Mouse (Mus musculus) stomach, postnatal 0 days (tissue): ENCODE measurements around the gene Prss30. TPM values are rescaled to one million over a fixed set of nuclear protein-coding genes. Genes with fewer than 3 reads are reported as not detected.
A peak's percentile ranks its signal among the peaks of the same experiment; 100 is the strongest.
"Not testable (repeated sequence)": the region's sequence is repeated elsewhere in the genome, so short reads cannot be mapped to it uniquely, and the experiment has no call there.

Experiments used
- ATAC-seq: fragments of 200-750 bp; cut with Nextera tagmentation; 2 replicates; pipeline ENCODE4 v1.8.0; 2017; ENCODE audit not compliant: low FRiP score, low TSS enrichment
- DNase-seq: peaks from one replicate; pipeline ENCODE4 v3.0.0-alpha.2; 2016; ENCODE audit warnings: low spot score
- H3K27ac ChIP-seq: fragments of 300-500 bp; sonication (generic); replicated peaks from 2 replicates; pipeline ENCODE4 v1.5.1; 2014; ENCODE audit warnings: mild to moderate bottlenecking, control low read depth
- H3K27me3 ChIP-seq: fragments of 300-500 bp; sonication (generic); 2 replicates; pipeline ENCODE4 v1.6.1; 2014; ENCODE audit warnings: low read length; ENCODE audit not compliant: control insufficient read depth, insufficient read depth
- H3K36me3 ChIP-seq: fragments of 300-500 bp; sonication (generic); 2 replicates; pipeline ENCODE4 v1.6.1; 2014; ENCODE audit warnings: low read length, mixed read lengths; ENCODE audit not compliant: control insufficient read depth, insufficient read depth
- H3K4me1 ChIP-seq: fragments of 300-500 bp; sonication (generic); replicated peaks from 2 replicates; pipeline ENCODE4 v1.6.1; 2014; ENCODE audit warnings: antibody characterized with exemption; ENCODE audit not compliant: control insufficient read depth, insufficient read depth
- H3K4me2 ChIP-seq: fragments of 300-500 bp; sonication (generic); replicated peaks from 2 replicates; pipeline ENCODE4 v1.6.1; 2014; ENCODE audit warnings: low read depth, mild to moderate bottlenecking, control low read depth, moderate library complexity
- H3K4me3 ChIP-seq: fragments of 300-500 bp; sonication (generic); 2 replicates; pipeline ENCODE4 v1.5.1; 2014; ENCODE audit warnings: low read depth, low read length, control low read depth
- H3K9ac ChIP-seq: fragments of 300-500 bp; sonication (generic); 2 replicates; pipeline ENCODE4 v1.6.1; 2014; ENCODE audit warnings: mild to moderate bottlenecking, low read length, control low read depth, mixed read lengths
- H3K9me3 ChIP-seq: fragments of 300-500 bp; sonication (generic); 2 replicates; pipeline ENCODE4 v1.6.1; 2016; ENCODE audit warnings: low read length; ENCODE audit not compliant: control insufficient read depth
- CTCF ChIP-seq: IDR thresholded peaks from 2 replicates; pipeline ENCODE4 v1.5.1; 2016; ENCODE audit warnings: antibody characterized with exemption, low read depth, mild to moderate bottlenecking, moderate library complexity
- EP300 ChIP-seq: optimal IDR thresholded peaks from 2 replicates; pipeline ENCODE3; 2016; ENCODE audit warnings: antibody characterized with exemption
- WGBS: fragments of 180-500 bp; shearing (Covaris S2); extraction: QIAGEN DNeasy Blood & Tissue Kit; methylation state at CpG from one replicate; pipeline ENCODE4 v1.1.7; 2014; 5-methylcytosine and 5-hydroxymethylcytosine counted together
- microRNA-seq: library from miRNA; unstranded; fragments of <30 nt; microRNA quantifications from one replicate; pipeline ENCODE4, GENCODE M21; 2016
- polyA plus RNA-seq: library from polyadenylated mRNA; unstranded; fragments of >200 nt; fragmentation: Nextera tagmentation; extraction: Ambion mirVana; gene quantifications from 2 replicates; pipeline ENCODE4 v1.2.1, GENCODE M21; 2015

Gene Prss30
- polyA plus RNA-seq, 1 experiment from 2014 or later = 0.08 TPM

GRCm38 (mm10) chr17:23949068-23949467 is 31.3 kb downstream of the Prss30 start:
- H3K4me3 ChIP-seq = no peak overlapping the region
- no peaks in the 10 kb centered on the region for H3K4me1 ChIP-seq
- no peaks in the 10 kb centered on the region for H3K36me3 ChIP-seq
- no peak for TF ChIP-seq CTCF
- no peak for TF ChIP-seq EP300
- no peak for DNase-seq
- WGBS = 82% methylated on average over 2 of the region's 2 CpGs
- H3K9me3 ChIP-seq = no peaks in the 10 kb centered on the region
- H3K27me3 ChIP-seq = no peaks in the 10 kb centered on the region
- no peak overlapping the region for H3K27ac ChIP-seq
- no peak for ATAC-seq
- no peak overlapping the region for H3K4me2 ChIP-seq
- no peak overlapping the region for H3K9ac ChIP-seq

DNA sequence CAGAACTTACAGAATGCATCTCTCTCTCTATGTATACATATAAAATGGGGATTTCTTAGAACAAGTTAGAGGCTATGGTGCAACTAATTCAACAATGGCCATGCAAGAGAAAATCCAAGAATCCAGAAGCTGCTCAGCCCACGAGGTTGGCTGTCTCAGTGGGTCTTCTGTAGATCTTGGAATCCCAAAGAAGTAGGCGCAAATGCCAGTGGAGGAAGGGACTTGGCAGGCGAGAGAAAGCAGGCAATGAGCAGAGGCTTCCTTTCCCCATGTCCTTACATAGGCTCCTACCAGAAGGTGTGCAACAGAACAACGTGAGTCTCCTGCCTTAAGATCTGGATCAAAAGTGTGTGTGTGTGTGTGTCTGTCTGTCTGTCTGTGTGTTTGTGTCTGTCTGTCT is 32.9 kb downstream of the Prss30 start:
- H3K9me3 ChIP-seq, H3K9ac ChIP-seq, H3K27me3 ChIP-seq, DNase-seq, ATAC-seq, H3K4me3 ChIP-seq, H3K36me3 ChIP-seq, H3K4me2 ChIP-seq, H3K27ac ChIP-seq, H3K4me1 ChIP-seq: not testable (repeated sequence)
- WGBS = 64% methylated on average over 4 of the region's 4 CpGs

DNA sequence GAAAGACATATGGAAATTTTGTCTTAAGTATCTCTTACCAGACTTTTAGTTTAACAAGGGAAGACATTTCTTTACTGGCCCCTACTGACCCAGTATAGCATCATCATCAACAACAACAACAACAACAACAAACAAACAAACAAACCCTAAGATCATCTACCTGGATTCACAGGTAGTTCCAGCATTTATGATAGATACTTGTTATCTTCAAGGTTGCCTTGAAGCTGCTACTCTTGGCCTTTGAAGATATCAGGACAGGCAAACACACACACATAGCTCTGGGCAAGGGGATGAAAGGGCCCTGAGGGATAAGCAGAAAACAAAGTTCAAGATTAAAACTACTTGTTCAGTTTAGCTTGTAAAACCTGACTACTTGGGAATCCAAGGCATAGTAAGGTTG is 39.0 kb downstream of the Prss30 start, which contains the start of gene Sbp:
Gene Sbp, plus strand, starts transcription at position 301 of the 400 bp plus-strand sequence.
- TF ChIP-seq EP300 (no peak), CTCF (no peak)

GRCm38 (mm10) chr17:23931157-23931556 is 49.2 kb downstream of the Prss30 start:
- 70% methylated on average over 5 of the region's 5 CpGs for WGBS
- Histone ChIP-seq H3K4me1 (no peaks in the 10 kb centered on the region), H3K9me3 (no peaks in the 10 kb centered on the region), H3K9ac (no peak overlapping the region), H3K4me2 (no peak overlapping the region), H3K4me3 (no peak overlapping the region), H3K27ac (no peak overlapping the region), H3K27me3 (no peaks in the 10 kb centered on the region), H3K36me3 (no peaks in the 10 kb centered on the region)
- ATAC-seq = no peak
- TF ChIP-seq EP300 = no peak
- no peak for TF ChIP-seq CTCF
- no peak for DNase-seq

More for the DNA sequence above, 39.0 kb downstream of the Prss30 start, which contains the start of gene Sbp:
- H3K9me3 ChIP-seq = no peaks in the 10 kb centered on the region
- H3K27ac ChIP-seq = no peak within 1 kb of the TSS
- no peak for ATAC-seq
- H3K9ac ChIP-seq = no peak within 1 kb of the TSS
- no peak within 1 kb of the TSS for H3K4me2 ChIP-seq
- no peaks in the 10 kb centered on the region for H3K27me3 ChIP-seq
- H3K36me3 ChIP-seq = no peaks in the 10 kb centered on the region
- DNase-seq = no peak
- no peak within 1 kb of the TSS for H3K4me3 ChIP-seq
- no peaks in the 10 kb centered on the region for H3K4me1 ChIP-seq

GRCm38 (mm10) chr17:23925090-23925493 is 55.3 kb downstream of the Prss30 start:
- WGBS = 0% methylated on average over 14 of the region's 14 CpGs
- peak overlapping the region; percentile 95 for H3K27ac ChIP-seq

DNA sequence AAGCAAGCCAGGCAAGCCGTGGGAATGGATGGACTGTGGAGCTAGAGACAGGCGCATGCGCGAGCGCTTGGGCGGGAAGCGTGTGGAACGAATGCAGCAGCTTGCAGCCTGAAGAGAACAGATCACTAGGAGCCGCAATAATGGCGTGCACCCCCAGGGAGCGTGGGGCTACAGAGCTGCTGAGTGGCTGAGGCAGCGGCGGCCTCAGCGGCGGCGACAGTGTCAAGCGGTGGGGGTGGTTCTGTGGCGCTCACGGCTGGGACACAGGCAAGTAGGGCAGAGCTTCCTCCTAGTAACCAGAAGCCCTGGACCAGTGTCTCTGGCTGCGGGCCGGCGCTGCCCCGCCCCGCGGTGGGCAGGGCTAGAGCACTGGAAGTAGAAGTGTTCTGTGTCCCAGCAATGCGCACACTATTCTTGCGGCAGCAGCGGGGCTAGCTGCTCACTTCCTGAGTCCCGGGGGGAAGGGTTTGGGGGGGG is 55.8 kb downstream of the Prss30 start:
- WGBS = under 1% methylated on average over 29 of the region's 29 CpGs
- Histone ChIP-seq H3K36me3 (no peaks in the 10 kb centered on the region), H3K4me1 (no peaks in the 10 kb centered on the region), H3K4me2 (peak overlapping the region; percentile 81), H3K9ac (peak overlapping the region; percentile 64), H3K4me3 (peak overlapping the region; percentile 52), H3K9me3 (no peaks in the 10 kb centered on the region), H3K27me3 (no peaks in the 10 kb centered on the region), H3K27ac (peak overlapping the region; percentile 95)
- TF ChIP-seq CTCF (peak; percentile 37), EP300 (no peak)
- ATAC-seq (peak; percentile 97), DNase-seq (peak; percentile 92)

More at GRCm38 (mm10) chr17:23925090-23925493, 55.3 kb downstream of the Prss30 start:
- H3K9ac ChIP-seq = peak overlapping the region; percentile 64
- H3K4me1 ChIP-seq = no peaks in the 10 kb centered on the region
- H3K36me3 ChIP-seq = no peaks in the 10 kb centered on the region
- peak; percentile 26; the same call in 1 of the 2 replicates for TF ChIP-seq CTCF
- no peak for TF ChIP-seq EP300
- ATAC-seq = peak; percentile 81
- H3K4me2 ChIP-seq = peak overlapping the region; percentile 81
- H3K27me3 ChIP-seq = no peaks in the 10 kb centered on the region
- peak; percentile 70 for DNase-seq
- H3K4me3 ChIP-seq = peak overlapping the region; percentile 52
- no peaks in the 10 kb centered on the region for H3K9me3 ChIP-seq

Small RNA genes lying within 50 kb of the gene (microRNA-seq; reads per million reads assigned to microRNA genes)
- not detected for gene Gm27700

Other genes with a start within 250 kb of the Prss30 start
- gene Paqr4, start 239.7 kb downstream of the Prss30 start, polyA plus RNA-seq = 26.3 and 28.0 TPM in 2 replicates
- gene Kremen2, start 234.7 kb downstream of the Prss30 start, polyA plus RNA-seq = 2.7 and 3.0 TPM in 2 replicates
- 24.2 and 27.3 TPM in 2 replicates for gene Flywch1, start 209.0 kb downstream of the Prss30 start, polyA plus RNA-seq
- gene Flywch2, start 194.5 kb downstream of the Prss30 start, polyA plus RNA-seq = 15.9 and 16.4 TPM in 2 replicates
- gene Srrm2, start 190.0 kb downstream of the Prss30 start, polyA plus RNA-seq = 211 and 215 TPM in 2 replicates
- 881 and 1,013 TPM in 2 replicates for gene Elob, start 151.4 kb downstream of the Prss30 start, polyA plus RNA-seq
- gene Prss33, start 144.5 kb downstream of the Prss30 start, polyA plus RNA-seq = 0.11 TPM in 1 of 2 replicates, not detected in the other
- gene Prss32, start 136.7 kb downstream of the Prss30 start, polyA plus RNA-seq = 13.6 and 14.8 TPM in 2 replicates
- gene Prss41, start 136.4 kb downstream of the Prss30 start, polyA plus RNA-seq = 0.88 and 0.90 TPM in 2 replicates
- gene Prss21, start 112.5 kb downstream of the Prss30 start, polyA plus RNA-seq = not detected in 2 replicates
- not detected in 2 replicates for gene Dcpp1, start 99.7 kb downstream of the Prss30 start, polyA plus RNA-seq
- not detected in 2 replicates for gene Dcpp2, start 99.7 kb downstream of the Prss30 start, polyA plus RNA-seq
- not detected in 2 replicates for gene Dcpp3, start 63.1 kb downstream of the Prss30 start, polyA plus RNA-seq
- gene Sbp, start 38.9 kb downstream of the Prss30 start, polyA plus RNA-seq = not detected in 2 replicates
- not detected in 2 replicates for gene Sbpl, start 25.3 kb downstream of the Prss30 start, polyA plus RNA-seq
- gene Prss22, start 17.5 kb upstream of the Prss30 start, polyA plus RNA-seq = 3.4 and 4.8 TPM in 2 replicates
- 40.8 and 47.1 TPM in 2 replicates for gene Prss27, start 57.6 kb upstream of the Prss30 start, polyA plus RNA-seq
- 44.7 and 45.6 TPM in 2 replicates for gene Kctd5, start 92.9 kb upstream of the Prss30 start, polyA plus RNA-seq
- 26.7 and 28.0 TPM in 2 replicates for gene Pdpk1, start 170.4 kb upstream of the Prss30 start, polyA plus RNA-seq
- gene Amdhd2, start 183.2 kb upstream of the Prss30 start, polyA plus RNA-seq = 20.5 and 21.7 TPM in 2 replicates
- 608 and 627 TPM in 2 replicates for gene Atp6v0c, start 189.1 kb upstream of the Prss30 start, polyA plus RNA-seq
- gene Tbc1d24, start 225.0 kb upstream of the Prss30 start, polyA plus RNA-seq = 1.4 and 1.5 TPM in 2 replicates
- 2.8 and 3.1 TPM in 2 replicates for gene Ntn3, start 229.0 kb upstream of the Prss30 start, polyA plus RNA-seq
- gene Tedc2, start 240.3 kb upstream of the Prss30 start, polyA plus RNA-seq = 4.8 and 6.1 TPM in 2 replicates